Mouse (Mus musculus) thymus, postnatal 36 days (tissue): ENCODE results near the gene Ocrl.

ENCODE experiments used
- DNase-seq, 2 experiments: peaks; one replicate each; pipeline ENCODE4 v3.0.0; 2022; ENCODE audit warnings: mixed read lengths in 2 of 2

The Ocrl gene

DNA sequence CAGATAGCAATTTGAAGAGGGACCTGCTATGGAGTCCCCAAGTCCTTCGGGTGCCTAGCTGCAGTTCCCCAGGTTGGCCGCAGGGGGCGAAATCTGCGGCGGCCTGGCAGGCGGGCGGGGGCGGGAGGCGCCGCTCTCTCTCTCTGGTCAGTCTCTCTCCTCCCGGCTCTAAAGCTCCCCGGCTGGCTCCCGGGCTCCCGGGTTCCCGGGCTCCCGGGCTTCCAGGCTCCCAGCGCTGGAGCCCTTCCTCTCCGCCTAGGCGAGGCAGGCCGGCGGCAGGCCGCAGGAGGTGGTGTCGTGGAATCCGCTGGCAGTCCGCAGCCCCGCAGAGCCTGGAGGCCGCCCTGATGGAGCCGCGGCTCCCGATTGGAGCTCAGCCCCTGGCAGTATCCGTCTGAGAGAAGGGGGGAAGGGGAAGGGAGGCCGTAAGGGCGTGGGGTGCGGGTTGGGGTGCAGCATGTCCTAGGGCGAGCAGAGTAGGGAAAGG is at the start of gene Ocrl:
Gene Ocrl, plus strand, starts transcription at position 82 of the 487 bp plus-strand sequence.
- peak; percentile 64 to 68 for DNase-seq

DNA sequence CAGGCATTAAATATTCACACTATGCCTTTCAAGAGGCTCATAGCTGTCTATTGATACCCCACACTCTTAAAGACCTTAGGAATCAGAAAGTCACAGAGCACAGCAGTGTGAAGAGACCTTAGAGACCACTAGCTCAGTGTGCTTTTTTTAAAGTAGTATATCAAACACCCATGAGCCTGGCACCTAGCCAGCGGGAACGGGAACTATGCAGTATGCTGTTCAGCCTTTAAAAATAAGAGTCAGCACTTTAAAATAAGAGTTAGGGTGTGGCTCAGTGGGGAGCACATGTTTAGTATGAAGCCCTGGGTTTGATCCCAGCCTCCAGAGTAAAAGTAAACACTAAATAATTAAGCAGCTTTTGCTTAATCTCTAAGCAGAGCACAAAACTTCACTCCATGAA is 32.1 kb upstream of the Ocrl start:
- DNase-seq, result no peak

DNA sequence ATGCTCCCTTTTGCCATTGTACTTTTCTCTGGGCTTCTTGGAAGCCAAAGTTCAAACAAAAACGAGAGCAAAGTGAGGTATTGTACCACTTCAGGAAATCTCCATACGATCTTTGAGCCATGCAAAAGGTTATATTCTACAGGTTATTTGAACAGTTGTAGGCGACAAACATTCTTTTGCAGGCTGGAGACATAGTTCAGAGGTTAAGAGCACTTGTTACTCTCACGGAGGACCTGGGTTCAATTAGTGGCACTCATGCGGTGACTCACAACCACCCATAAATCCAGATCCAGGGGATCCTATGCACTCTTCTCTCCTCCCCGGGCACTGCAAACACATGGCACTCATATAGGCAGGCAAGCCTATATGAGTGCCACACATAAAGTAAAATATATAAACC is 29.4 kb upstream of the Ocrl start:
- DNase-seq, result no peak

DNA sequence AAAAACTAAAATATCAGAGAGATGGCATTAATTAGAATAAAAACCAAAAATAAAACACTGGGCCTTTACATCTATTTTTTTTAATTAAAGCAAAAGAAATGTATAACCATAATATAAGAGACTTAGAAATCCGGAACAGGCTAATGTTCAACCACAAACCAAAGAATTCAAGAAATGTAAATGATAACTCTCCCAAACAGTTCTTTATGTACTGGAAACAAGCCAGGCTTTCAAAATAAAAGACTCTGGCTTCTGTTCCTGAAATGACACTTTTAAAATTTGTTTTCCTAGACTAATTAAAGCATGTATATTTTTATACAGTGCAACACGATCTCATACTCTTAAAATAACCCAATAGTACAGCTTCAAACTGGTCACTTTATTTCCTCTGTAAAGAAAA is 24.8 kb upstream of the Ocrl start:
- no peak for DNase-seq

DNA sequence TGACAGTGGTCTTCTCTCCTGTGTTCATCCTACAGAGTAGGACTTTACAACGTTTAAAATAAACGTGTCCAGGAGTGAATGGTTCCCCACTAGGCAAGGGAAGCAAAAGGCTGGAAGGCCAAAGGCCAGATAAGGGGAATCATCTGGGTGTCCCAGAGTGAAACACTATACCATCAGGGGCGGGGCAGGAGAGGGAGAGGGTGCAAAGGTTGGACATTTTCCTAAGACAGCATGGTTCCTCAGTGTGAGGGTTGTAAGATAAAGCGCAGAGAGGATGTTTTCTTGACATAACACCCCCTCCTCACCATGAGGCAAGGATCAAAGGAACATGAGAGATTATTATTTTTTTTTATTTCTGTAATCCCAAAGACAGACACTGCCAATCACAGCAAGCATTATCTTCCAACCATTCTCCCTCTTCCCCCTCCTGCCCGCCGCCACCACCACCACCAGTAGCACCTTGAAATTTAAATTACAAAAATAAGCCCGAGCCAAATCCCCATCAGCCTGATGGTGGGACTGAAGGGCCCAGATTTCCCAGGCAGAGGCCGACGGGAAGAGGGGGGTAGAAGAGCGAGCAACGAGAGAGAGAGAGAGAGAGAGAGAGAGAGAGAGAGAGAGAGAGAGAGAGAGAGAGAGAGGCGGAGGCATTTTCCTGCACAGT is 20.8 kb upstream of the Ocrl start:
- DNase-seq, result no peak

DNA sequence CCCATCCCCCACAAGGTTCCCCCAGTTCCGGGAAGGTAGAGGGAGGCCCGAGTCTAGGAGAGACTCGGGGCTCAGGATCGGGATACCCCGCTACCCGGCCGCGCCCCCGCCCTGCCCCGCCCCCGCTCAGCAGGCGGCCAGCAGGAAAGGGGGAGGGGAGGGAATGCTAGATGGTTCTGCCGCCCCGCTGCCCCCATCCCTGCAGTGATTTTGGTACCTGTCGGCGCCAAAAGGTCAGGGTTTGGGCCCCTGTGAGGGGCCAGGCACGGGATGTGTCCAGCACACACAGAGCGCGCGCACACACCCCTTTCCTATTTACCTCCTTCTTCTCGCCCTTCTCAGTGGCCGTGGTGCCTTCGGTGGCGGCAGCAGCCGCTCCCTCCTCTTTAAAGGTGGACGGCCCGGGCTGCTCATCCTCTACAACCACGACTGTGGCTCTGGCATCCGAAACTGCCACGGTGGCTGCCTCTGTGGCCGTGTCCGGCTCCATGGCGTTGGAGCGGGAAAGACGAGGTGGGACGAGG is 20.2 kb upstream of the Ocrl start:
- no peak for DNase-seq

DNA sequence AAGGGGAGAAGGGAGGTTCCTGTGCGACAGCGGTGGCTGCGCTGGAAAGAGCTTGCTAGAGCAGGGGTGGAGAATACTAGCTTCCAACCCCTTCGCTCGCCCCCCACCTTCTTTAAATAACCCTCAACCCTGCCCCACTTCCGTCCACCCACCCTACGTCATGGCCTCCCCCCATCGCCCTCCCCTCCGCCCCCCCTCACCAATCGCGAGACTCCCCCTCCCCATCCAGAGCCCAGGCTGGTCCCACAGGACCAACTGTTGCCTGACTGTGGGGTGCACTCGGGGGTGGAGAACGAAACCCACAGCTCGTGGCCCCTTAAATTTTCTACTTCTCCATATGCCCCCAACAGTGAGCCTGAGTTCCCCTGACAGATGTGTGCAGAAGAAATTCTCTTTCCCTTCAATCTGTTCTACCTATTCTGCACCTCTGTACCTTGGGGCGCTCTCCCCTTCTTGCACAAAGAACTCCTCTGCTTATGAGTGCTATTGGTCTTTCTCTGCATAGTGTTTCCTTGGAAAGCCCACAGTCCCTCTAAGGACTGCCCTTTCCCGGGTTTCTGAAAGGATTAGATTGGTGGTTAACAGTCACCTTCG is 19.7 kb upstream of the Ocrl start, which contains the start of gene Smarca1:
Gene Smarca1, minus strand, starts transcription at position 544 of the 594 bp plus-strand sequence.
- no peak for DNase-seq

DNA sequence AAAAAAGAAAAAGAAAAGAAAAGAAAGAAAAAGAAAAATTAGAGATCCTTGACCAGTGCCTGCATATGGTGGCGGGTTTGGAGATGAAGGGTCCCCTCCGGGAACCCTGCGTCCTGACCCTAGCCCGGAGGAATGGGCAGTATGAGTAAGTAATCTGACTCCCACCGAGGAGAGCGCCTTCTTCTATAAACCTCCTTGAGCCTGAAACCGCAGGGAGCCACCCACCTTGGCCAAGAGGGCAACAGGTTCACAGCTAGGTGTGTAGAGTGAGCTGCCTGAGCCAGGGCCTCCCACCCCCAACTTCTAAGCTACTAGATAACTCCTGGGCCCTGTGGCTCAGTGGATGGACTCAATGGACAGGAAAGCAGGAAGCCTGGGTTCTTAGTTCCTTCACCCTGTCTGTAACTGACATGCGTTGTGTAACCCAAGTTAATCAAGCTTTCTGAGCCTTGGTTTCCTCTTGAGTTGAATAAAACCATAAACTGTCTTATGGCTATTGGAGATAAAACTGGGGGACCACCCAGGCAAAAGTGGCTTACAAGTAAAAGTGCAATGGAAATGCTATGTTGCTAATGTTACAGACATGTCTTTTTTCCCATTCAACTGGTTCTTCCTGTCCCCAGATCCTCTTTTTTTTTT is 836 bp downstream of the Ocrl start:
- DNase-seq, result peak in 1 of 2 experiments; percentile 9

DNA sequence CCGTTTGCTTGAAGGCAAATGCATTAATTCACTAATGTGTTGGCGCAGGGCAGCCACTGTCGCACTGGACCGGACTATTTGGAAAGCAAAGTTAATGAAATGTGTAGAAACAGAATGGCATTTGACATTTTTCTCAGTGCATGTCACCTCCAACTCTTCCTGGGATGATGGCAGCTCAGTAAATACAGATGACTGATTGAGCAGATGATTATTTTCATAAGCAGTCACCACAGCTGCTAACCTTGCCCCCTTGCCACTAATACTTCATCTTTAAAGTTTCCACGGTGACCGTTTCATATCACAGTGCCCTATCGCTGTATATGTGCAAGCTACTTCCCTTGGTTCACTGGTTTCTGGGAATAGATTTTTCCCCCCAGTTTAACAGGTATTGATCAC is 1.4 kb downstream of the Ocrl start:
- DNase-seq, result no peak

DNA sequence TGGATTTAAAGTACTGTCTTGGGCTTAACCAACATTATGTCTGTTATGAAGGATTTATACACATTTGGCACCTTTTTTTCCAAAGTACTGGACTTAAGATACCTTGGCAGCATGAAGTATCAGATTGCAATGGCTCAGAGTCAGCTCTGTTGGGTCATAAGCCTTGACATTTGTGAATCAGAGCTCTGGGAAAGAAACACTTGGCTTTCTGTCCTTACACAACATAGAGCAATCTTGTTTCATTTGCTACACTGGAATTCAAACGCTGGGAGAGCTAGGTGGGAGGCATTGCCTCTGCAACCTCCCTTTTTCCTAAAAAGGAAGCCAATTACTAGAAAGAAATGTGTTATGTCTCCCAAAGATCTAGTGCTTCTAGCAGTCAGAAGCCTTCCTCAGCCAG is 4.6 kb downstream of the Ocrl start:
- DNase-seq, result no peak

DNA sequence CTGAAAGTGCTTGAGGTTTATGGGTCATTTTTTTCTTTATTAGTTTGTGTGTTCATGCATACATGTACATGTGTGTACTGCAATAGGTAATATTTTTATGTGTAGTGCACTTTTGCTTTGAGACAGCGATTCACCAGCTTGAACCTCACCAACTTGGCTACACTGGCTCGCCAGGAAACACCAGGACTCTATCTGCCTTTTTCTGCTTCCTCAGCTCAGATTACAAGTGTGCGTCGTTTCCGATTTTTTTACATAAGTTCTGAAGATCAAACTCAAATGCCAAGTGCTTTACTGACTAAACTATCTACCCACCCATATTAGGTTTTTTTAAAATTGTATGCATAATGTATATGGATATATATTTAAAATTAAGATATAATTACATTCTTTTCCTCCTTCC is 8.4 kb downstream of the Ocrl start:
- DNase-seq, result no peak

DNA sequence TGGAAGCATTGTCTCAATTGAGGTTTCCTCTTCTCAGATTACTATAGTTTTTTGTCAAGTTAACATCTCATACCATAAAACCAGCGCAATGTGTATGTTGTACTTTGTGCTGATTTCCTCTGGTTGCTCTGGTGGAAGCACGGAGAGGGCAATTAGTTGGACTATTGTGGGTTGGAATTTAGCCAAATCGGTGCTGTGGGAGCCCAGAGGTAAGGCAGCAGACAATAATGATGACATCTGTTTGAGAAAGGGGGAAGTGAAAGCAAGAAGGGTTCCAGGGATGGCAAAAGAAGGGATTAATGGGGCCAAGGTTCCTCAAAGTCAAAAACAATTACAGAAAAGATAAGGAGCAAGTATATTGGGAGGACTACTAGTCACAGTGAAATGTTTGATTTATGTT is 15.8 kb downstream of the Ocrl start:
- DNase-seq, result no peak

DNA sequence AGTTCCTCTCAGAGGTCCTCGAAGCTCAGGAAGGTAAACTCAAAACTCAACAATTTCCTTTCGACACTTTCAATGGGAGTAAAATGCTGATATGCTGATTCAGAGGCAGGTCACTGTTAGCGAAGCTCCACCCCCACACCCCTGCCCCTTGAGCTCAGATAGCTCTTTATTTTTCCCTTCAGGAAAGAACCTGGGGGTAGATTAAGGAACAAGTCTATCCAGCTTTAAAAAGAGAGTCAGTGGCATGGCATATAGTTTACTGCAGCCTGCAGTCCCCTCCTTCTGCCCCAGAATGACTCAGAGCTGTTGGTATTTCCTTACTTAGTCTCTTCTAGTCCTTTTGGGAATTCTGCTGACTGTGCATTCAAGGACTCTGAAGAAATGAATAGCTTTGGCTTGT is 18.3 kb downstream of the Ocrl start:
- no peak for DNase-seq

DNA sequence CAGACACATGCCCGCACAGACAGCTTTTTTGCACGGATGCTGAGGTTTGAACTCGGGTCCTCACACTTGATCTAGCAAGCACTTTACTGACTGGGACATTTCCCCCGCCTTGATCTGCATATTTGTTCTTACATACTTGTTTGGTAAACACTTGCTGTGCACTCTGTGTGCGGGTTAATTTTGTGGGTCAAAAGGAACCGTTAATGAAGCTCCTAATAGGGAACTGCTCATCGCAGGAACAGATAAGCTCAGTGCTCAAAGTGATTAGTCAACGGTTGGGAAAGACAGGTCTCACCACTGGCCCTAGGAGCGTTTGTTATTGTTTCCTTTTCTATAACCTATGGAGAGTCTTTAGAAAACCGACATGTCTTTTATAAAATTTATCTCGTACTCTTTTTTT is 22.2 kb downstream of the Ocrl start:
- no peak for DNase-seq

DNA sequence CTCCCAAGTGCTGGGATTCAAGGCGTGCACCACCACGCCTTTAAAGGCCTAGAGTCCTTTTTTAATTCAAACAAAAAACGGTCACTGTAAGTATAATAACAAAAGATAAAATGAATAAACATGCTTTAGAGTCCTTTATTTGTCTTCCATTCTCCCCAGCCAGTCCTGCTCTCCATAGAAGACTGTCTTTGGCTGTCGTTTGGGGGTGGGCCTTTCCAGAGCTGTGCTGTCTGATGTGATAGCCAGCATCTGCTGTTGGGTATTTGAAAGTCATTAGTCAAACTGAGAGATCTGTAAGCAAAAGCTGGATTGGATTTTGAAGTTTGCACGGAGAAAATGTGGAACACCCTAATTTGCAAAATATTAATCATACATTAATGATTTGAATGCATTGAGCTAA is 24.7 kb downstream of the Ocrl start:
- no peak for DNase-seq

DNA sequence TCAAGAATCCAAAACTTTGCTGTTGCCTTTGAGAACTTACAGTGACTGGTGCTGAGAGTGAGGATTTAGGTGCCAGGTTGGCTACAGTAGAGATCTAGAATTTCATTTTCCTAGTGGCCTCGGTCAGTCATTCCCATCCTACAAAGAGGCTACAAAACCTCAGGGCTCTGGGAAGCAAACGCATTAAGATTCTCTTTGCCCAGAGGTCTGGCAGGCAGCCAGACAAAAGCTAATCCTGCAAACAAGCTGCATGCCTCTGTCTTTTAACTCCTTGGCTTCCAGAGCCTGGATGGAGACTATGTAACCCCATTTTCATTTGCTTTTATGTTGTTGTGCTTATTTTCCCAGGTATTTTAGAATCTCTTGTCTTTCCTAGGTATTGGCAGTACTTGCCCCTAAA is 25.6 kb downstream of the Ocrl start:
- no peak for DNase-seq

DNA sequence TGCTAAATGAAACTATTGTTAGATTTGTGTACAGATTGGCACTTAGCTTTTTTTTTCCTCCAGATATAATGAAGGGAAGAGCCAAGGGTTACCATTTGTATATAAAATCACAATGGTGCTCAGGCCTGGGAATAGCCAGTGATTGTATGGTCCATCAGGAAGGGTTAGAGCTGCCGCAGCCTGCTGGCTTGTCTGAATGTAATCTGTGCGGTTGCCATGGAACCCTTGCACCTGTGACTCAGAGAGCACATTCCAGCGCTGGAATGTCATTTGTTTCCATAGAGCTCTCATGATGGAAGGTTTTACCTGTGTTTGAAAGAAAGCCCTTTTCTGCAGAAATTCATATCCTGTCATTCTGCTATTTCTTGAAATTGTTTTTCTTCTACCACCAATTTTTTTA is 37.5 kb downstream of the Ocrl start:
- no peak for DNase-seq

DNA sequence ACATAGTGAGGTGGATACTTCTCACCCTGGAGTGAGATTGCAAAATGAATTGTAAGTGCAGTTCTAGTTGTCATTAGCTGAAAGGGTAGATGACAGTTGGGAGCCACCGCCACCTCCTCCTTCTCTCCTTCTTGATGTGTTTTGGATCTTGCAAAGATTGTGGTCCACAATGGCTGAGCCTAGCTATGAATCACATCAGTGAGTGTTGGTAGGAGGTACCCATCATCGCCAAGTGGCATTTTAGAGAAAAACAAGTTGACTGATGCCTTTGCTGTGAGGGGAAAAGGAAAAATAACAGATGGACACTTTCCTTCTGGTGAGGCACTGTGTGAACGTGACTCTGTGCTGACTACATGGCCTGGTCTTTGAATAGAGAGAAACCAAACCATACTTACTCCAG is 50.4 kb downstream of the Ocrl start:
- no peak for DNase-seq

DNA sequence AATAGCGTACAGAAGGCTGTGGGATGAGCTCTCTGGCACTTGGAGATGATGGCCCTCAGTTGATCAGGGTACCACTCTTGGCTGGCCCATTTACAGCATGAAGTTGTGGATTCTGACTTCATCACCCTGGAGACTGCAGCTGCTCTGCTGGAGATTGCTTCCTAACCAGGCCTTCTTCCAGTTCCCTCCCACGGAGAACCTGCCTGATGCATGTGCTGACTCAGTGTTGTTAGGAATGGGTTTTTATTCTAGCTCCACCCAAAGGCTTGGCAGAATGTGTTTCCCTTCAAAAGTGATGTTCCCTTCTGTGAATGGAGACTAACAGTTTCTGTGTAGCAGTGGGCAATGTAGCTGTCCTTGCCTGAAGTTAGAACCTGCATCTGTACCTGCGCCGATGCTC is 58.2 kb downstream of the Ocrl start:
- DNase-seq, result no peak

DNA sequence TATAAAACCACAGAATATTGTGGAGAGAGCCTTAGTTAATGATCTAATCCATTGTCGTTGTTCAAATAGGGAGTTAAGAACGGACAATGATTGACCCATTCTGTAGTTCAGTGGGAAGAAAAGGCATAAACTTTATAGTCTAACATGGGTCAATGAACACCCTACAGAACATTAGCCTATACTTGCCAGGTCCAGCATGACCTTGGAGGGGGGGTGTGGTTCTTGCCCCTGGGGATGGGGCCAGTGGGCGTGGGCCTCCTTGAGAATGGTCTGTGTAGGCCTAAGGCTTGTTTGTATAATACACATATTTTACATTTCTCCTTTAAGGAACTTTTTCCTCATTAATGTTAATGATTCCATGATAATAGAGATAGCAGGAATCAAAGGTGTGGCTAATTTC is 58.7 kb downstream of the Ocrl start:
- no peak for DNase-seq

DNA sequence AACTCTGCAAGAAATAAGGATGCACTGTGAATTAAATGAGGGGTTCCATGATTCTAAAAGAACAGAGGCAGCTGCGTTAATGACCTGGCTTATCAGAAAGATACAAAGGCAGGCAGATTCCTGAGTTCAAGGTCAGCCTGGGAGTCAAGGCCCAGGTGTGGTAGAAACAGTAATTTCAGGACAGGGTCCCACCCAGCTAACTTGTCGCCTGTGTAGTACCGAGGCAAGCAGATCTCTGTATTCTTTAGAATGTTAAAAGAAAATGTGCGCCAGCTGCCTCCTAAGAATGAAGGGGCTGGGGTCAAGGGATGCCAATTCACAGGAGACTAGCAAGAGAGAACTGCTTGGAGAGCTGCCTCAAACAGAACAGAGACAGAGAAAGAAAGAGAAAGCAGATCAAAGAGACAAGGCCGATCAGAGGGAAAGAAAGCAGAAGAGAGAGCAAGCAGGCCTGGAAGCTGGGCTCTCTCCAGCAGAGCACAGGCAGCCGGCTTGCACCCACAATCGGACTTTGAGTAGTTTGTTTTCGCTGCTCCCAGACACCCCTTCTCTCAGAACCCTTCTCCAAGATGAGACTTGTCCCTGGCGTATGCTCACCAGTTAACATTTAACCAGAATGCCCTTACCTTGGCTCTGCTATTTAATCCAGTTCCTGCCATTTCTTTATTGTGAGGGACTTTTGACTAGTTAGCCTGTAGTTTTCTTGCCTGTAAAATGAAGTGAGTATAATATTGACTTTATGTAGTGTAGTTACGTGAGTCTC is 59.4 kb downstream of the Ocrl start:
- no peak for DNase-seq

DNA sequence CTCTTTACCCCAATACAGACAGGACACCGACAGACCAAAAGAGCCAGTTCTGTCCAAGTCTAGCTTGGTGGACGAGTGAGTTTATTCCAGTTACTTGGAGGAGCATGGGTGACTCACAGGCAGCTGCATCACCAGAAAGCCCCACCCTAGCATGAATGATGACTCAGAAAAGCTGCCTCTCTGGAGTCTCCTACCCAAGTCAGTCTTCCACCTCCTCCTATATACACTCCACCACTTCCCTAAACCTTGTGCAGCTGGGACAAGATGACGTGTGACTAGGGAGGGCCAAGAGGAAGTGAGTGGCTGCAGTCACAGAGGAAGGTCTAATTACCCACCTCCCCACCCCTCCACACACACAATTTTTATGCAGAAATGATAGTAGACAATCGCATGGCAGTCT is 64.4 kb downstream of the Ocrl start:
- no peak for DNase-seq

DNA sequence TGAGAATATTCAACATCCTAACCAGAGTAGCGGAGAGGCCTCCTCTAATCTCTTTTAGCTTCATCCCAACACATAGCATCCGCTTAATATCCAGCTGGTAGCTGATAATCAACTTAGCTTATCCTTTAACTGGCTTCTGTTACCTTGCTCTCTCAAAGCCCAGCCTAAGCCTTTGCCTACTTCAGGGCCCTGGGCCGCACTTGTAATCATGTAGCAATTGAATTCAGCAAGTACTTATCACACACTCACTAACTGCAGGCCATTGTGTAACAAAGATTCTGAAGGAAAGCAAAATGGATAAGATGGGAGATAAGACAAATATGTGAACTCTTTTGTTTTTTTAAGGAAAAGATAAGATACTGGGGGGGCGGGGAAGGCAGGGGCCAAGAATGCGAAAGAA is 64.9 kb downstream of the Ocrl start:
- no peak for DNase-seq
